Mouse (Mus musculus) testis, adult 2 months (tissue): Measurements from ENCODE around the gene Scn8a.

Source experiments
- CTCF ChIP-seq: fragments of 200-500 bp; IDR thresholded peaks from 2 replicates; pipeline ENCODE4 v1.5.1; 2012; ENCODE audit warnings: low read depth, mild to moderate bottlenecking, inconsistent platforms, low read length, moderate library complexity; ENCODE audit not compliant: control insufficient read depth, insufficient read depth, insufficient replicate concordance
- POLR2A ChIP-seq: fragments of 200-500 bp; IDR thresholded peaks from 2 replicates; pipeline ENCODE4 v1.6.1; 2012; ENCODE audit warnings: low read depth, mild to moderate bottlenecking, inconsistent platforms, low read length, moderate library complexity; ENCODE audit not compliant: control insufficient read depth

- TF ChIP-seq CTCF (no peak), POLR2A (no peak)
Observed at GRCm38 (mm10) chr15:100960958-100961357, 91.3 kb downstream of the Scn8a start.
